Mouse (Mus musculus): ENCODE results near the gene Clec2d. TPM values are rescaled to one million over a fixed set of nuclear protein-coding genes. Genes with fewer than 3 reads are reported as not detected.
"Not testable (repeated sequence)": the region's sequence is repeated elsewhere in the genome, so short reads cannot be mapped to it uniquely, and the experiment has no call there.

Clec2d gene
- polyA plus RNA-seq, 1 experiment from 2014 or later = 0.90 TPM

DNA sequence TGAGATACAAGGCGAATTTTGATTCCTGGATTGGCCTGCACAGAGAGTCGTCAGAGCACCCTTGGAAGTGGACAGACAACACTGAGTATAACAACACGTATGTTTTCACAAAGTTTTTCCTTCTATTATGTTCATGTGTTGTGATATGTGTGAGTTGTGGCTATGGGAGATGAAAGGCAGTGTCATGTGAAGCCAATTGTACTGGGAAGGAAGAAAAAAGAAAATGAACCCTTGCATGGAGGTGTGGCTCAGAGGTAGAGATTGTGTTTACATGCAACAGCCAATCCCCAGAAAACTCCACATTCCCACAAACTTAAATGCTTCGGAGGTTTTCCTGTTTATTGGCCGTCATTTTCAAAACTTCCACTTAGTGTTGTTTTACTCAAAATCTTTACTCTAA is 4.4 kb downstream of the Clec2d start:
- H3K9me3 ChIP-seq (ENCODE audit: low read length) = no peaks in the 10 kb centered on the region
- H3K36me3 ChIP-seq (ENCODE audit: insufficient read depth, low read length) = peaks cover 24% of the 10 kb centered on the region; the same call in 1 of the 2 replicates
- H3K4me3 ChIP-seq (ENCODE audit: low read length) = no peak overlapping the region
- no peak for ATAC-seq (ENCODE audit: low FRiP score, low TSS enrichment)
- WGBS = 81% methylated on average over 5 of the region's 5 CpGs
- H3K9ac ChIP-seq (replicated peaks; ENCODE audit: low read length) = no peak overlapping the region
- no peak overlapping the region for H3K27ac ChIP-seq (ENCODE audit: low read length)
- no peaks in the 10 kb centered on the region for H3K27me3 ChIP-seq (ENCODE audit: insufficient read depth, low read length)
- no peak overlapping the region for H3K4me2 ChIP-seq (replicated peaks; ENCODE audit: low read depth, low read length)
- no peaks in the 10 kb centered on the region for H3K4me1 ChIP-seq (ENCODE audit: insufficient read depth, low read length)

DNA sequence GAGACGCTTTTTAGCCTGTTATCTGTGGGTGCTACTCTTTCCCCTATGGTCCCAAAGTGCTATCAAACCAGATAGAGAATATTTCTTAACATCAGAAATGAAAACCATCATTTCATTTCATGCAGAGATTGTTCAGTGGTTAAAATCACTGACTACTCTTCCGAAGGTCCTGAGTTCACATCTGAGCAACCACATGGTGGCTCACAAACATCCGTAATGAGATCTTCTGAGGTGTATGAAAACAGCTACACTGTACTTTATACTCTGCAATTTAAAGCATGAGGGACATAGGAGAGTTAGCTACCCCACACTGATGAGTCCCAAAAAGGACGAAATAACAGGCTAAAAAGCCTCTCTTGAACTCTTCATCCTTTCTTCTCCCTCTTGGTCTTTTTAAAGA is 5.6 kb downstream of the Clec2d start:
- Histone ChIP-seq H3K27me3 (ENCODE audit: insufficient read depth, low read length) (no peaks in the 10 kb centered on the region), H3K4me2 (replicated peaks; ENCODE audit: low read depth, low read length) (no peak overlapping the region), H3K9me3 (ENCODE audit: low read length) (no peaks in the 10 kb centered on the region), H3K4me3 (ENCODE audit: low read length) (no peak overlapping the region), H3K4me1 (ENCODE audit: insufficient read depth, low read length) (no peaks in the 10 kb centered on the region), H3K27ac (ENCODE audit: low read length) (no peak overlapping the region), H3K36me3 (ENCODE audit: insufficient read depth, low read length) (peaks cover 24% of the 10 kb centered on the region; the same call in 1 of the 2 replicates), H3K9ac (replicated peaks; ENCODE audit: low read length) (no peak overlapping the region)
- WGBS = 86% methylated on average over 4 of the region's 4 CpGs
- no peak for ATAC-seq (ENCODE audit: low FRiP score, low TSS enrichment)

DNA sequence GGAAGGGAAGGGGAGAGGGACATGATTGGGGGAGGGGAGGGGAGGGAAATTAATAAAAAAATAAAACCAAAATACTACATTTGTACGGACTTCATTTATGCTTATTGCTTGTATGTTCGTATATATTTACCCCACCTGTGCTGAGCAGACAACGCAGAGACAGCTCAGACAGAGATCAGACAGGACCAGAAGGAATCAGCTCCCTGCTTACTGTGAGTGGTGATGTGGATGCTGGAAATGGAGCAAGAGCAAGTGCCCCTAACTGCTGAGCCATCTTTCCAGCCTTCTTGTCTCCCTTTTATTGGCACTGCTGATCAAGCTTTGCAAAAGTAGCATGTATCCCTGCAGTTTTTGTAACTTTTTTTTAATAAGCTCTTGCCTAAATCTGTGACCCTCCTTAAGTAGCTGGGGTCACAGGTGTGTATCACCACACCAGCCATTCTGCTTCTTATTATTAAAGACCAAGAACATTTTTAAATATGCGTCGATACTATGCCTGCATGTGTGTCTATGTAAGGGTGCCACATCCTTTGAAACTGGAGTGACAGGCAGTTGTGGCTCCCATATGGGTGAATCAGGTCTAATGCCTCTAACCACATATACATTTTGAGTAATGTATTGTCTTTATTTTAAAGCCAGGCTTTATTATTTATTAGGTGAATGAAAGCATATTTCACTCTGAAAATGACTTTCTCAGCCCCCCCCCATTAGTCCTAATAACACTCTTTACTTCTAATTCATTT is 6.2 kb downstream of the Clec2d start:
- H3K4me2 ChIP-seq (replicated peaks; ENCODE audit: low read depth, low read length) = no peak overlapping the region
- no peak for ATAC-seq (ENCODE audit: low FRiP score, low TSS enrichment)
- H3K9me3 ChIP-seq (ENCODE audit: low read length) = no peaks in the 10 kb centered on the region
- 91% methylated on average over 5 of the region's 5 CpGs for WGBS
- H3K9ac ChIP-seq (replicated peaks; ENCODE audit: low read length) = no peak overlapping the region
- peaks cover 24% of the 10 kb centered on the region; the same call in 1 of the 2 replicates for H3K36me3 ChIP-seq (ENCODE audit: insufficient read depth, low read length)
- no peak overlapping the region for H3K4me3 ChIP-seq (ENCODE audit: low read length)
- no peaks in the 10 kb centered on the region for H3K4me1 ChIP-seq (ENCODE audit: insufficient read depth, low read length)
- H3K27ac ChIP-seq (ENCODE audit: low read length) = no peak overlapping the region
- no peaks in the 10 kb centered on the region for H3K27me3 ChIP-seq (ENCODE audit: insufficient read depth, low read length)

DNA sequence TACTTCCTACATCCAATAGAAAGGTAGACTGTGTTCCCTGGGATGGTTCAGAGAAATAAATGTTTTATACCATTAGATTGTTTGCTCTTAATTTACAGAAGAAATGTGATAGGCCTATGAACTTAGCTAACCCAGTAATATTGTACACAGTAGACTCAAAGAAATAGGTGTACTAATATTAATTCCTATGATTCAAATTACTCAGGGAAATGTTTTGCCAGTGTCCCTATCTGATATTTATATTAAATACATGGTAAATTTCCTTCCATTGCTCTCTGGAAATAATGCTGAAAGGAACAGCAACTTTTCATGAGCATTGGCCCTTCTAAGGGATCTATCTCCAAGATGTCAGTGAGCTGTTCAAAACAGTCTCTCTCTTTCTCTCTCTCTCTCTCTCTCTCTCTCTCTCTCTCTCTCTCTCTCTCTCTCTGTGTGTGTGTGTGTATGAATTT is 6.8 kb downstream of the Clec2d start:
- no peak overlapping the region for H3K4me3 ChIP-seq (ENCODE audit: low read length)
- H3K36me3 ChIP-seq (ENCODE audit: insufficient read depth, low read length) = peaks cover 24% of the 10 kb centered on the region; the same call in 1 of the 2 replicates
- H3K9me3 ChIP-seq (ENCODE audit: low read length) = no peaks in the 10 kb centered on the region
- H3K27me3 ChIP-seq (ENCODE audit: insufficient read depth, low read length) = no peaks in the 10 kb centered on the region
- H3K4me2 ChIP-seq (replicated peaks; ENCODE audit: low read depth, low read length) = no peak overlapping the region
- H3K4me1 ChIP-seq (ENCODE audit: insufficient read depth, low read length) = no peaks in the 10 kb centered on the region
- H3K27ac ChIP-seq (ENCODE audit: low read length) = no peak overlapping the region
- ATAC-seq (ENCODE audit: low FRiP score, low TSS enrichment) = no peak
- H3K9ac ChIP-seq (replicated peaks; ENCODE audit: low read length) = no peak overlapping the region

DNA sequence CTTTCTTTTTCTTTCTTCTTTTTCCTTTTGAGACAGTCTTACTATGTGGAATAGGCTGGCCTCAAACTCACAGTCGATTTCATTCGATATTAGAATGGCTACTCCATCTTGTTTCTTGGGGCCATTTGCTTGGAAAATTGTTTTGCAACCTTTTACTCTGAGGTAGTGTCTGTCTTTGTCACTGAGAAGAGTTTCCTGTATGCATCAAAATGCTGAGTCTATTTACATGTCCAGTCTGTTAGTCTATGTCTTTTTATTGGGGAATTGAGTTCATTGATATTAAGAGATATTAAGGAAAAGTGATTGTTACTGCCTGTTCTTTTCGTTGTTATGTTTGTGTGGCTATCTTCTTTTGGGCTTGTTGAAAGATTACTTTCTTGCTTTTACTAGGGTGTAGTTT is 7.4 kb downstream of the Clec2d start:
- H3K27me3 ChIP-seq (ENCODE audit: insufficient read depth, low read length); ATAC-seq (ENCODE audit: low FRiP score, low TSS enrichment); H3K9ac ChIP-seq (replicated peaks; ENCODE audit: low read length); H3K4me1 ChIP-seq (ENCODE audit: insufficient read depth, low read length); H3K9me3 ChIP-seq (ENCODE audit: low read length); H3K4me3 ChIP-seq (ENCODE audit: low read length); H3K27ac ChIP-seq (ENCODE audit: low read length); H3K4me2 ChIP-seq (replicated peaks; ENCODE audit: low read depth, low read length): not testable (repeated sequence)
- H3K36me3 ChIP-seq (ENCODE audit: insufficient read depth, low read length) = peaks cover 24% of the 10 kb centered on the region; the same call in 1 of the 2 replicates
- 95% methylated on average over 3 of the region's 3 CpGs for WGBS

DNA sequence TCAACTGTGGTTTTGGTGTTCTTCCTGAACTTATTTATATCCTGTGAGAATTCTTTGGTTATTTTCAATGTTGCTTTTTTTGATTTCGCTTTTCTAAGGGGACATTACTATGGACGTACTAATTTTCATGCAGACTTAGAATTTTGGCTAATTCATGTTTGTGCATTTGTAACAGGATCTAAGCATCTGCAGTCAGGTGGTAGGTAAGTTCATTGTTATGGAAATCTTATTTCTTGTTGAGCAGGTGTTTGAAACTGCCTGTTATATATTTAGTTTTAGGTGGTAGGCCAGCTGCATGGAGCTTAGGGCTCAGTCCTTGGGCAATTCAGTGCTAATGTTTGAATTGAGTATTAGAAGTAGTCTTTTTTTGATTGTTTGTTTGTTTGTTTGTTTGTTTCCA is 13.0 kb downstream of the Clec2d start:
- no peaks in the 10 kb centered on the region for H3K36me3 ChIP-seq (ENCODE audit: insufficient read depth, low read length)
- no peaks in the 10 kb centered on the region for H3K9me3 ChIP-seq (ENCODE audit: low read length)
- ATAC-seq (ENCODE audit: low FRiP score, low TSS enrichment) = no peak
- H3K27me3 ChIP-seq (ENCODE audit: insufficient read depth, low read length) = no peaks in the 10 kb centered on the region
- H3K9ac ChIP-seq (replicated peaks; ENCODE audit: low read length) = no peak overlapping the region
- H3K4me3 ChIP-seq (ENCODE audit: low read length) = no peak overlapping the region
- no peak overlapping the region for H3K4me2 ChIP-seq (replicated peaks; ENCODE audit: low read depth, low read length)
- 94% methylated on average over 2 of the region's 2 CpGs for WGBS
- no peak overlapping the region for H3K27ac ChIP-seq (ENCODE audit: low read length)
- H3K4me1 ChIP-seq (ENCODE audit: insufficient read depth, low read length) = no peaks in the 10 kb centered on the region

DNA sequence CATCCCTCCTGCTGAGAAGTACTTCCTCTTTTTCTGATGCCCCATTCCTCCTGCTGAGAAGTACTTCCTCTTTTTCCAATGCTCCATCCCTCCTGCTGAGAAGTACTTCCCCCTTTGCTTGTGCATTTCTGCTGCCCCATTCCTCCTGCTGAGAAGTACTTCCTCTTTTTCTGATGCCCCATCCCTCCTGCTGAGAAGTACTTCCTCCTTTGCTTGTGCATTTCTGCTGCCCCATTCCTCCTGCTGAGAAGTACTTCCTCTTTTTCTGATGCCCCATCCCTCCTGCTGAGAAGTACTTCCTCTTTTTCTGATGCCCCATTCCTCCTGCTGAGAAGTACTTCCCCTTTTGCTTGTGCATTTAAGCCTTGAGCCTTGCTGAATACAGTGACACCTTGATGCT is 19.7 kb downstream of the Clec2d start:
- ATAC-seq (ENCODE audit: low FRiP score, low TSS enrichment) = not testable (repeated sequence)

DNA sequence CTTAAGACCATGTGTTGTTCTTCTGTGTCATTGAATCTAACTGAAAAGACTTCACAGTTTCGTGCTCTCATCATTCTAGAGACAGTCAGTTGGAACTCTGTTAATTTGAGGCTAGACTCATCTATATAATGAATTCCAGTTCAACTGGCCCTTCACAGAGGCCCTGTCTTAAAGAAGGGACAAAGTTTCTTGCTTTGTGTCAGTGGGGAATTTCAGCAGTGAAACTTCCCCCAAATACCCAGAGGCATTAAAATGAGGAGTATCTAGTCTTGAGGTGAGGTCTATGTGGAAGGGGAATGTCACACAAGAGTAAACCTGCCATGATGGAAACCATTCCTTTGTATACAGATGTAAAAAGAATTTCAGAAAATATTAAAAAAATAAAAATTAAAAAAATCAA is 21.9 kb downstream of the Clec2d start:
- ATAC-seq (ENCODE audit: low FRiP score, low TSS enrichment) = no peak
- H3K9me3 ChIP-seq (ENCODE audit: low read length) = no peaks in the 10 kb centered on the region
- no peaks in the 10 kb centered on the region for H3K36me3 ChIP-seq (ENCODE audit: insufficient read depth, low read length)
- no peak overlapping the region for H3K4me2 ChIP-seq (replicated peaks; ENCODE audit: low read depth, low read length)
- H3K4me3 ChIP-seq (ENCODE audit: low read length) = no peak overlapping the region
- no peaks in the 10 kb centered on the region for H3K27me3 ChIP-seq (ENCODE audit: insufficient read depth, low read length)
- H3K9ac ChIP-seq (replicated peaks; ENCODE audit: low read length) = no peak overlapping the region
- H3K4me1 ChIP-seq (ENCODE audit: insufficient read depth, low read length) = no peaks in the 10 kb centered on the region
- no peak overlapping the region for H3K27ac ChIP-seq (ENCODE audit: low read length)
- WGBS = 89% methylated on average over 1 of the region's 1 CpGs

More for the DNA sequence above, 19.7 kb downstream of the Clec2d start:
- H3K36me3 ChIP-seq (ENCODE audit: insufficient read depth, low read length); H3K4me2 ChIP-seq (replicated peaks; ENCODE audit: low read depth, low read length); H3K27ac ChIP-seq (ENCODE audit: low read length); H3K27me3 ChIP-seq (ENCODE audit: insufficient read depth, low read length); H3K9me3 ChIP-seq (ENCODE audit: low read length); H3K4me3 ChIP-seq (ENCODE audit: low read length); H3K9ac ChIP-seq (replicated peaks; ENCODE audit: low read length); H3K4me1 ChIP-seq (ENCODE audit: insufficient read depth, low read length): not testable (repeated sequence)

DNA sequence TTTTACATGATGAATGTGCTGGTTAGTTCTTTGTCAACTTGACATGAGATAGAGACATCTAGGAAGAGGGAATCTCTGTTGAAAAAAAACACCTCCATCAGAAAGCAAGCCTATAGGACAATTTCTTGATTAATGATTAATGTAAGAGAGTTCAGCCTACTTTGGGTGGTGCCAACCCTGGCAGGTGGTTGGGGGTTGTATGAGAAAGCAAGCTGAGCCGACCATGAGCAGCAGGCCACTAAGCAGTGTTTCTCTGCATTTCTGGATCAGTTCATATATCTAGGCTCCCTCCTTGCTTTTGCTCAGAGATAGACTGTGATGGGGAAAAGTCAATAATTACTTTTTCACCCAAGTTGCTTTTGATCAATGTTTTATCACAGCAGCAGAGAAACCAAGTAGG is 23.9 kb downstream of the Clec2d start:
- WGBS = 47% methylated on average over 1 of the region's 1 CpGs
- no peaks in the 10 kb centered on the region for H3K36me3 ChIP-seq (ENCODE audit: insufficient read depth, low read length)
- H3K27ac ChIP-seq (ENCODE audit: low read length) = no peak overlapping the region; the same call in 1 of the 2 replicates
- no peak overlapping the region for H3K4me3 ChIP-seq (ENCODE audit: low read length)
- no peak overlapping the region for H3K9ac ChIP-seq (replicated peaks; ENCODE audit: low read length)
- H3K9me3 ChIP-seq (ENCODE audit: low read length) = no peaks in the 10 kb centered on the region
- ATAC-seq (ENCODE audit: low FRiP score, low TSS enrichment) = 0 out of 2 replicates have a peak, but pooled peaks have one; percentile 39
- no peak overlapping the region for H3K4me2 ChIP-seq (replicated peaks; ENCODE audit: low read depth, low read length)
- H3K4me1 ChIP-seq (ENCODE audit: insufficient read depth, low read length) = no peaks in the 10 kb centered on the region
- no peaks in the 10 kb centered on the region for H3K27me3 ChIP-seq (ENCODE audit: insufficient read depth, low read length)

DNA sequence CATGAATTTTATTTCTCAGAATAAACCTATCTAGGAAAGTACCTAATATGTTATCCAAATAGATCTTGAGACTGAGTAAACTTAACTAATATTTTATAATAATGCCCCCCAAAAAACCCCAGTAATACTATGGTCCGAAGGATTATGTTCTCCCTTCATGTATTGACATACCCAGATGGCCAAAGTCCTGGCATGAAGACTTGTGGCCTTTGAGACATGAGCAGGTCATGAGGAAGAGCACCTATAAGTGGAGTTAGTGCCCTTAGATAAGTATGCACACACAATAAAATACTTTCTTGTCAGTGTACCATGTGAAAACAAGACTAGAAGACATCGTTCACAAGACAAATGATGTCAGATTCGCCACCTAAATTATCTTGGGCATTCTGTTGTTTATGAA is 24.4 kb downstream of the Clec2d start:
- Histone ChIP-seq H3K27me3 (ENCODE audit: insufficient read depth, low read length) (no peaks in the 10 kb centered on the region), H3K4me1 (ENCODE audit: insufficient read depth, low read length) (no peaks in the 10 kb centered on the region), H3K4me2 (replicated peaks; ENCODE audit: low read depth, low read length) (no peak overlapping the region), H3K4me3 (ENCODE audit: low read length) (no peak overlapping the region), H3K9ac (replicated peaks; ENCODE audit: low read length) (no peak overlapping the region), H3K9me3 (ENCODE audit: low read length) (no peaks in the 10 kb centered on the region), H3K36me3 (ENCODE audit: insufficient read depth, low read length) (no peaks in the 10 kb centered on the region), H3K27ac (ENCODE audit: low read length) (no peak overlapping the region)
- WGBS = 86% methylated on average over 3 of the region's 3 CpGs
- ATAC-seq (ENCODE audit: low FRiP score, low TSS enrichment) = no peak
